Mouse (Mus musculus) forebrain, embryonic 15.5 days (tissue): ENCODE measurements around the gene Atf2. TPM values are rescaled to one million over a fixed set of nuclear protein-coding genes. Genes with fewer than 3 reads are reported as not detected.
A peak's percentile ranks its signal among the peaks of the same experiment; 100 is the strongest.

ENCODE experiments used
- ATAC-seq: fragments of 200-750 bp; cut with Nextera tagmentation; replicated peaks from 2 replicates; pipeline ENCODE4 v1.8.0; 2017; ENCODE audit warnings: mild to moderate bottlenecking, moderate TSS enrichment, moderate library complexity
- H3K27ac ChIP-seq: fragments of 300-500 bp; sonication (generic); replicated peaks from 2 replicates; pipeline ENCODE4 v1.5.1; 2015; ENCODE audit warnings: mild to moderate bottlenecking, inconsistent platforms
- H3K27me3 ChIP-seq: fragments of 300-500 bp; sonication (generic); 2 replicates; pipeline ENCODE4 v1.6.1; 2015; ENCODE audit warnings: inconsistent platforms
- H3K36me3 ChIP-seq: fragments of 300-500 bp; sonication (generic); 2 replicates; pipeline ENCODE4 v1.6.1; 2015; ENCODE audit warnings: mild to moderate bottlenecking, inconsistent platforms
- H3K4me1 ChIP-seq: fragments of 300-500 bp; sonication (generic); 2 replicates; pipeline ENCODE4 v1.6.1; 2015; ENCODE audit warnings: inconsistent platforms
- H3K4me2 ChIP-seq: fragments of 300-500 bp; sonication (generic); replicated peaks from 2 replicates; pipeline ENCODE4 v1.6.1; 2015; ENCODE audit warnings: mild to moderate bottlenecking, inconsistent platforms
- H3K4me3 ChIP-seq: fragments of 300-500 bp; sonication (generic); 2 replicates; pipeline ENCODE4 v1.5.1; 2015; ENCODE audit warnings: mild to moderate bottlenecking, inconsistent platforms
- H3K9ac ChIP-seq: fragments of 300-500 bp; sonication (generic); replicated peaks from 2 replicates; pipeline ENCODE4 v1.6.1; 2015; ENCODE audit warnings: mild to moderate bottlenecking, inconsistent platforms
- H3K9me3 ChIP-seq: fragments of 300-500 bp; sonication (generic); 2 replicates; pipeline ENCODE4 v1.6.1; 2016; ENCODE audit warnings: inconsistent platforms
- WGBS: fragments of 180-500 bp; shearing (Covaris S2); methylation state at CpG from one replicate; pipeline ENCODE4 v1.1.7; 2015; ENCODE audit warnings: mixed read lengths; 5-methylcytosine and 5-hydroxymethylcytosine counted together
- polyA plus RNA-seq: library from polyadenylated mRNA; unstranded; fragments of >200 nt; fragmentation: Nextera tagmentation; extraction: Ambion mirVana; gene quantifications from 2 replicates; pipeline ENCODE4 v1.2.1, GENCODE M21; 2015

Gene Atf2
- 110 and 113 TPM in 2 replicates for polyA plus RNA-seq

DNA sequence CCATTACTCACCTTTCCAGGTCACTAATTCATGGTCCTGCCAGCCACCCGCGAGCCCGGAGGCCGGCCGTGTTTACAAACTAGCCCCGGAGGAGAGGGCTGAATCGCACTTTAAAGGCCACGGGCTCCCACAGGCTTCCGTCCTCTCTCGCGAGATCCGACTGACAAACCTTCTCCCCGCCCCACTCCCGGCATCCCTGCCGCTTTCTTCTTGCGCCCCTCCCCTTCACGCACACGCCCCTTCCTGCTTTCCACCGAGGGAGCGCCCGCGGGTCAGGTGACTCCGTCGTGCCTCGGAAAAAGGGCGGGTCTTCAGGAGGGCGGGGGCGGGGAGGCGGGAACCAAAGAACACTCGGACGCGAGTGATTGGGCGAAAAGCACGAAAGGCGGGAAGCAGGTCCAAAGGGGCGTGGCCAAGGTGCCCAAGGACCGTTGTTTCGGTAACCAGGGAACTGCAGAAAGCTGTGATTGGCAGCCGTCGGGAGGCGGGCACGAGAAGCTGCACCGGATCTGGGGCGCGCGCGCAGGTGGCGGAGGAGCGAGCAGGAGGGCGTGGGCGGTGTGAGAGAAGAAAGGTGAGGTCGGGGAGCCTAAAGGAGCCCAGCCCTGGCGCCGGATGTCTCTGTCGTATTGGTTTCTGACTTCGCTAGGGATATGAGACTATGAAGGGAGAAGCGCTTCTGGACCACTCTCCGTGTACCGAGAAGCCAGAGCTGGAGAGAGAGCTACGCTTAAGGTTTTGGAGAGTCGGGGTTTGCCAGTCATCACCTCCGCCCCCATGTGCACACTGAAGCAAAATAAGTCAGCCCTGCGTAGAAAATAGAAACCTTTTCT is at the start of gene Atf2:
TSS of gene Atf2 (minus strand) at position 176 of the 833 bp plus-strand sequence.
- WGBS: under 1% methylated on average over 63 of the region's 63 CpGs
- Histone ChIP-seq H3K27ac (peak within 1 kb of the TSS; percentile 96), H3K4me1 (peaks cover 22% of the 10 kb centered on the region), H3K27me3 (no peaks in the 10 kb centered on the region), H3K36me3 (no peaks in the 10 kb centered on the region), H3K4me3 (peak within 1 kb of the TSS; percentile 97), H3K4me2 (peak within 1 kb of the TSS; percentile 64), H3K9me3 (no peaks in the 10 kb centered on the region), H3K9ac (peak within 1 kb of the TSS; percentile 99)
- peak; percentile 97 for ATAC-seq

- no peak overlapping the region for H3K4me2 ChIP-seq
- ATAC-seq: no peak
- H3K27ac ChIP-seq: no peak overlapping the region
- no peaks in the 10 kb centered on the region for H3K27me3 ChIP-seq
- H3K36me3 ChIP-seq: no peaks in the 10 kb centered on the region
- no peaks in the 10 kb centered on the region for H3K4me1 ChIP-seq
- 23% methylated on average over 1 of the region's 1 CpGs for WGBS
- H3K9me3 ChIP-seq: no peaks in the 10 kb centered on the region
- H3K4me3 ChIP-seq: no peak overlapping the region
- no peak overlapping the region for H3K9ac ChIP-seq
Measured at GRCm38 (mm10) chr2:73941281-73941680, 48.8 kb upstream of the Atf2 start.

DNA sequence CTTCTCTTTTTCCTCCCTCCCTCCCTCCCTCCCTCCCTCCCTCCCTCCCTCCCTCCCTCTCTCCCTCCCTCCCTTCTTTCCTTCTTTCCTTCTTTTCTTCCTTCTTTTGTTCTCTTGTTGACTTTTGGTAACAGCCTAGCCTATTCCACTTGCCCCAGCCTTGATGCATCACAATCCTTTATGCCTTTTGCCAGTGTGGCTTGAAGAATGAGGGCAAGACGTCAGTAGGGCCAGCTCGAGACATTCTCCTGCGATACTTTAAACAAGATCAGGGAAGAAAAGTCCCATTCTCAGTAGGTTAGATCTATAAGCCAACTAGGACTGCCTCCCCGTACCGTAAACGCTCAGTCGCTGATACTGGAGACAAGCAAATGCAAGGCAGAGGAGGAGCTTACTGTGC is 48.0 kb upstream of the Atf2 start:
- no peaks in the 10 kb centered on the region for H3K9me3 ChIP-seq
- 75% methylated on average over 7 of the region's 7 CpGs for WGBS
- H3K4me1 ChIP-seq: no peaks in the 10 kb centered on the region
- no peak overlapping the region for H3K9ac ChIP-seq
- no peak overlapping the region for H3K4me3 ChIP-seq
- H3K36me3 ChIP-seq: no peaks in the 10 kb centered on the region
- ATAC-seq: no peak
- no peak overlapping the region for H3K4me2 ChIP-seq
- H3K27ac ChIP-seq: no peak overlapping the region
- no peaks in the 10 kb centered on the region for H3K27me3 ChIP-seq

GRCm38 (mm10) chr2:73938896-73939295 is 46.5 kb upstream of the Atf2 start:
- no peak overlapping the region for H3K27ac ChIP-seq
- ATAC-seq: no peak
- H3K4me1 ChIP-seq: no peaks in the 10 kb centered on the region
- no peak overlapping the region for H3K4me2 ChIP-seq
- H3K9me3 ChIP-seq: no peaks in the 10 kb centered on the region
- no peak overlapping the region for H3K4me3 ChIP-seq
- H3K9ac ChIP-seq: no peak overlapping the region
- H3K27me3 ChIP-seq: no peaks in the 10 kb centered on the region
- no peaks in the 10 kb centered on the region for H3K36me3 ChIP-seq
- 84% methylated on average over 2 of the region's 2 CpGs for whole genome bisulfite sequencing

- 40% methylated on average over 8 of the region's 8 CpGs for WGBS
Measured at GRCm38 (mm10) chr2:73932676-73933313, 40.4 kb upstream of the Atf2 start.

GRCm38 (mm10) chr2:73927711-73928110 is 35.3 kb upstream of the Atf2 start:
- Histone ChIP-seq H3K4me2 (no peak overlapping the region), H3K27ac (no peak overlapping the region), H3K27me3 (no peaks in the 10 kb centered on the region), H3K36me3 (no peaks in the 10 kb centered on the region), H3K9me3 (no peaks in the 10 kb centered on the region), H3K9ac (no peak overlapping the region), H3K4me3 (no peak overlapping the region), H3K4me1 (peaks cover 12% of the 10 kb centered on the region)
- no peak for ATAC-seq

More at GRCm38 (mm10) chr2:73932676-73933313, 40.4 kb upstream of the Atf2 start:
- no peak overlapping the region for H3K9ac ChIP-seq
- no peaks in the 10 kb centered on the region for H3K27me3 ChIP-seq
- peak; percentile 80 for ATAC-seq
- no peak overlapping the region for H3K27ac ChIP-seq
- no peak overlapping the region for H3K4me2 ChIP-seq
- no peaks in the 10 kb centered on the region for H3K36me3 ChIP-seq
- no peak overlapping the region for H3K4me3 ChIP-seq
- no peaks in the 10 kb centered on the region for H3K9me3 ChIP-seq
- H3K4me1 ChIP-seq: peaks cover 15% of the 10 kb centered on the region

- H3K4me1 ChIP-seq: no peaks in the 10 kb centered on the region
- ATAC-seq: peak; percentile 72; the same call in 1 of the 2 replicates
- 0 out of 2 replicates have a peak overlapping the region, but pooled peaks have one; percentile 34 for H3K27ac ChIP-seq
- no peak overlapping the region for H3K4me2 ChIP-seq
- no peak overlapping the region for H3K4me3 ChIP-seq
- no peaks in the 10 kb centered on the region for H3K9me3 ChIP-seq
- no peaks in the 10 kb centered on the region for H3K27me3 ChIP-seq
- 64% methylated on average over 3 of the region's 3 CpGs for WGBS
- H3K36me3 ChIP-seq: no peaks in the 10 kb centered on the region
- no peak overlapping the region for H3K9ac ChIP-seq
Measured at GRCm38 (mm10) chr2:73925539-73925938, 33.1 kb upstream of the Atf2 start.

GRCm38 (mm10) chr2:73925089-73925488 is 32.6 kb upstream of the Atf2 start:
- Histone ChIP-seq H3K9me3 (no peaks in the 10 kb centered on the region), H3K4me2 (no peak overlapping the region), H3K4me1 (no peaks in the 10 kb centered on the region), H3K27me3 (no peaks in the 10 kb centered on the region), H3K27ac (0 out of 2 replicates have a peak overlapping the region, but pooled peaks have one; percentile 34), H3K9ac (no peak overlapping the region), H3K4me3 (no peak overlapping the region), H3K36me3 (no peaks in the 10 kb centered on the region)
- ATAC-seq: peak; percentile 91
- WGBS: 16% methylated on average over 5 of the region's 5 CpGs

GRCm38 (mm10) chr2:73919642-73920041 is 27.2 kb upstream of the Atf2 start:
- H3K27ac ChIP-seq: no peak overlapping the region
- WGBS: 65% methylated on average over 7 of the region's 7 CpGs
- no peak overlapping the region for H3K9ac ChIP-seq
- no peak overlapping the region for H3K4me3 ChIP-seq
- H3K9me3 ChIP-seq: no peaks in the 10 kb centered on the region
- no peak for ATAC-seq
- no peaks in the 10 kb centered on the region for H3K27me3 ChIP-seq
- H3K36me3 ChIP-seq: no peaks in the 10 kb centered on the region
- H3K4me1 ChIP-seq: no peaks in the 10 kb centered on the region
- no peak overlapping the region for H3K4me2 ChIP-seq

DNA sequence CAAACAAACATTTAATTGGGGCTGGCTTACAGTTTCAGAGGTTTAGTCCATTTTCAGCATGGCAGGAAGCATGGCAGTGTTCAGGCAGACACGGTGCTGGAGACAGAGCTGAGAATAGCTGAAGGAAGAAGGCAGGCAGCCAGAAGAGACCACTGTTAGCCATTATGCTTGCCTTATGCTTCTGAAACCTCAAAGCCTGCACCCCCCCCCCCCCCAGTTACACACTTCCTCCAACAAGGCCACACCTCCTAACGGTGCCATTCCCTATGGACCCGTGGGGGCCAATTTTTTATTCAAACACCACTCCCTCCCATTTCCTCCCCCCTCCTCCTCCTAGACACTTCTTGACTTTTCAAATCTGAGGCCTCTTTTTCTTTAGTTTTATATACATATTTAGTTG is 19.8 kb upstream of the Atf2 start:
- no peaks in the 10 kb centered on the region for H3K27me3 ChIP-seq
- no peaks in the 10 kb centered on the region for H3K9me3 ChIP-seq
- no peak overlapping the region for H3K4me2 ChIP-seq
- ATAC-seq: no peak
- H3K9ac ChIP-seq: no peak overlapping the region
- peaks cover 24% of the 10 kb centered on the region for H3K36me3 ChIP-seq
- H3K4me3 ChIP-seq: no peak overlapping the region
- peaks cover 19% of the 10 kb centered on the region for H3K4me1 ChIP-seq
- H3K27ac ChIP-seq: no peak overlapping the region
- 64% methylated on average over 3 of the region's 3 CpGs for WGBS

- Histone ChIP-seq H3K27me3 (no peaks in the 10 kb centered on the region), H3K9me3 (no peaks in the 10 kb centered on the region), H3K9ac (peak within 1 kb of the TSS; percentile 96), H3K4me1 (peaks cover 19% of the 10 kb centered on the region), H3K4me2 (peak within 1 kb of the TSS; percentile 92), H3K36me3 (peaks cover 32% of the 10 kb centered on the region), H3K4me3 (peak within 1 kb of the TSS; percentile 80), H3K27ac (peak within 1 kb of the TSS; percentile 85)
- under 1% methylated on average over 37 of the region's 38 CpGs for WGBS
- ATAC-seq: peak; percentile 96
Measured at GRCm38 (mm10) chr2:73911175-73911700, 18.8 kb upstream of the Atf2 start, which contains the start of gene Atp5g3. TSS of gene Atp5g3 (minus strand) at chr2:73911326.

GRCm38 (mm10) chr2:73910571-73911174 is 18.2 kb upstream of the Atf2 start:
- ATAC-seq: peak; percentile 66
- Histone ChIP-seq H3K36me3 (peaks cover 32% of the 10 kb centered on the region), H3K27ac (peak overlapping the region; percentile 85), H3K4me1 (peaks cover 19% of the 10 kb centered on the region), H3K4me2 (peak overlapping the region; percentile 92), H3K27me3 (no peaks in the 10 kb centered on the region), H3K9ac (peak overlapping the region; percentile 96), H3K9me3 (no peaks in the 10 kb centered on the region), H3K4me3 (peak overlapping the region; percentile 80)
- WGBS: 1% methylated on average over 50 of the region's 50 CpGs
